Mouse (Mus musculus) thymus, adult 18-20 months (tissue): ENCODE results near the gene Grip2.

Experiments used
- DNase-seq, 2 experiments: peaks; one replicate each; pipeline ENCODE4 v3.0.0; 2022; ENCODE audit warnings: mixed read lengths in 2 of 2

Gene Grip2

DNA sequence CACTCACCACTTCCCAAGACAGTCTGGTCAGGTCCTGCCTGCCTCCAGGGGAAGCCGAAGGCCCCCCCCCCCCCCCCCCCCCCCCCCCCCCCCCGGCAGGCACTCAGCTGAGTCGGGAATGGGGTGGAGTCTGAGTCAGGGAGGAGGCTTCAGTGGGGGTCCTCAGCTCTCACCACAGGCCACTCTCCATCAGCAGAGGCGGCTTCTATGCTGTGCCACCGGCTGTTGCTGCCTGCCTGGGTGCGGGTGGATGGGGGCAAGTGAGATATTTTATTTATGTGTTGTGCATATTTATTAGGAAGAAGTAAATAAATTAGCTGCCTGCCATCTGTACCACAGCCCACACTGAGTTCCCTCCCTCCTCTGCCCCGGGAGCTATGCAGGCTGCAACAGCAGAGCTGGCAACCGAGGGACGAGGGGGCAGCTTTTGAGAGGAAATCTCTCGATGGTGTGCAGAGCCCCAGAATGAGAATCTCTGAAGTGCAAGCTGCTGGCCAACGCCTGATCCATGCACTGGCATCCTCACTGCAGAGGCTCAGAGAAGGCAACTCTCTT lies at the start of gene Grip2:
Grip2 (minus strand) TSS at position 235 of the 555 bp plus-strand sequence.
- DNase-seq = no peak

DNA sequence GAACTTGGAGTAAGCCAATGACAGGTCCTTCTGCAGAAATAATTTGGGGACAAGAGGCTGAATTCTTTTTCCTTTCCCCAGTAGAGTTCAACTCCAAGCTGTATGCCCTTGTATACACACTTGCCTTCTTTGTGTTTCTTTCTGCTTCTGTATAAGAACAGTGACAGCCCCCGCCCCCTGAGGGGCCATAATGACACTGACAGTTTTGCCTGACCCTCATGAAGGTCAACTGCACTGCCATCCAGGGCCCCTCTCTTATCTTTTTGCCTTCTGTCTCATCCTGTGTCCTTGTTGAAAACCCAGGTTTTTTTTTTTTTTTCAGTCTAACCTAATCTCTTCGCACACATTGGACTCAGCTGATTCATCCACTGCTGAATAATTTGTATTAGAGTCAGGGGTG lies 45.7 kb upstream of the Grip2 start:
- DNase-seq = no peak

DNA sequence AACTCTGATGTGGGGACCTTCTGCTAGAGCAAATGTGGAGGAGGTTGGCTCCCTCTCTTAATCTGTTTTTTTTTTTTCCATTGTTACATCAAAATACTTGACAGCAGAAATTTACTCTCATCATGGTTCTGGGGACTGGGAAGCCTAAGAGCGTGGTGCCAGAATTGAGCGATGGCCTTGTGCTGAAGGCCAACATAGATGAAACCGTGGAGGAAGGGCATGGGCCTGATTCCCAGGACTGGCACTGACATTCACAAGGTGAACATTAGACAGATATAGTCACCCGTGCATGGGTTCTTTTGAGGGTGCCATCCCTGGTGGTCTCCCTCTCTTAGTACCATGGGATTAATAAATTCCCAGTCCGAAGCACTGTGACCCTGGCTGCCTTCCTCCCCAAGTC lies 41.0 kb upstream of the Grip2 start:
- DNase-seq = no peak

DNA sequence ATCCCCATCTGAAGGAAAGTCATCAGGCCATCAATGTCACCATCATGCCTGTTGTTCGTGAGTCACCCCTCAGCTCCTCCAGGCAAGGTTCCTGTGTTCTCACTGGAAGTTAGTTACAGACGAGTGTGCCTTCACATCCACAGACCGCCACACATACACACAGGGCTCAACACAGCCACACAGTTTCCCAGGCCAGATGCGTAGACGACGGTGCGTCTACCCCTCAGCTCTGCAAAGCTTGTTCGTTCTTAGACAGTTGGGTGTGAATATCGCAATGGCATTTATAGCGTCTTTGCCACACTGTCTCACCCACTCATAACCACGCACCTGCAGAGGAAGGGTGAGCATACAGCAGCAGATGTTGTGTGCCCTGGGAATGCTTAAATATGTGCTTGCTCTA lies 38.6 kb upstream of the Grip2 start:
- peak in 1 of 2 experiments; percentile 10 for DNase-seq

DNA sequence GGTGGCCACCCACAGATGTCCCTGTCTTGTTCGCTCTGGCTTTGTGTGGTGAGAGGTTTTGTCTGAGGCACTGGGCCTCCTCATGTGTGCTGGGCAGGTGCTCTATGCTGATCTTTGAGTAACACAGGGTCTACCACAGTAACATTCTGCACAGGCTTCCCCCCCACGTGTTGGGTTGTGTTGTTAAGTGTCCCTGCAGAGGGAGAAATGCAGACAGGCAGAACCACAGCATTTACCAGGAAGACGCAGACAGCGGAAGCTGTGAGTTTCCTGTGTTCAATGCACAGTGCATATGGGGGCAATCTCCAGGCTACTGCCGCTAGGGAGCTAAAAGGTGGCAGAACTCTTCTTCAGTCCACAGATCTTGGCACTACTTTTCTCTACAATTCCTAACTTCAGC lies 37.5 kb upstream of the Grip2 start:
- peak; percentile 11 to 34 for DNase-seq

DNA sequence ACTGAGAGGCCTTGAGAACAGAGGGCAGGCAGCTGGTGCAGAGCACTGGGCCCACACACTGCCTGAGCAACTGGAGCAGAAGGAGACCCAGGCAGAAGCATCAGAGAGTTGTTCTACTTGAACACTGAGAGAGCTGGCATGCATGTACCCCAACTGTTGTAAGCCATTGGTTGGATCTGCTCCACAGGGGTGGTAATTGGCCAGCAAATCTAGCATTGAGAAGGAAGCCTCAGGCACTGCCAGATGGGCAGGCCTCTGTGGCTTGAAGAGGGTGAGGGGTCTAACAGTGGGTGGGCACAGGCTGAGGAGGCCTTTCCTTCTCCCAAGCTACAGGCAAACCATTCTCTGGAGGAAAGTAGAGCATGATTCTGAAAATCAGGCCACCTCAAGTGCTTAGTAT lies 35.8 kb upstream of the Grip2 start:
- no peak for DNase-seq

DNA sequence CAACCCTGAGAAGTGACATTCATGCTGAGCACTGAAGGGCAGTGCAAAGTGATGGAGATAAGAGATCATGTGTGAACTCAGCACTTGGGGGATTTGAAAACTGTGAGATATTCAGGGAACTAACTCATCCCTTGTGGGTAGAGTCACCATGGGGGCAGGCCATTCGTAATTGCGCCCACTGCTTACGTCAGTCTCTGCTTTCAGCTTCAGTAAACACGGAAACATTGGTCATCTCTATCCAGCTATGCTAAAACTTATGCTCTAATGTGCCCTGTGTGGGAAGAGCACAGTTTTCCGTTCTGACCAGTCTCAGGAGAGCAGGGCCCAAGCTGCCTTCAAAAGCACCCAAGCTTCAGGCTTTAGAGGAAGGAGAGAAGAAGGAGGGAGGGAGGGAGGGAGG lies 31.3 kb upstream of the Grip2 start:
- no peak for DNase-seq

DNA sequence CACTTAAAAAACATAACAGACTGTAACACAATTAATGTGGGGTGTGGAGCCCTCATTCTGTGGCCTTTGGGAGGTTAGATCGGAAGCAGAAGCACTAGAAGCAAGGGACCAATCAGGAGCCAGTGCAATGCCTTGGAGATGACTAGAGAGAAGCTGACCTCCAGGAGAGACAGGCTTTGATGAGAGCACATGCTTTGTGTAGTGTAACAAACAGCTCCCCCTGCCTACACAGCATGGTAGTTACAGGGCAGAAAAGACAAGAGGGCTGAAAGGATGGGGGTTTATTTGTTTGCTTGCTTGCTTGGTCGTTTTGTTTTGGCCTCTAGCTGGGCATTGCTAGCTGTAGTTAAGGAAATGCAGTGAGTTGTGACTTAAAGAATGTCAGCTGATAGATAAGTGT lies 25.5 kb upstream of the Grip2 start:
- no peak for DNase-seq

DNA sequence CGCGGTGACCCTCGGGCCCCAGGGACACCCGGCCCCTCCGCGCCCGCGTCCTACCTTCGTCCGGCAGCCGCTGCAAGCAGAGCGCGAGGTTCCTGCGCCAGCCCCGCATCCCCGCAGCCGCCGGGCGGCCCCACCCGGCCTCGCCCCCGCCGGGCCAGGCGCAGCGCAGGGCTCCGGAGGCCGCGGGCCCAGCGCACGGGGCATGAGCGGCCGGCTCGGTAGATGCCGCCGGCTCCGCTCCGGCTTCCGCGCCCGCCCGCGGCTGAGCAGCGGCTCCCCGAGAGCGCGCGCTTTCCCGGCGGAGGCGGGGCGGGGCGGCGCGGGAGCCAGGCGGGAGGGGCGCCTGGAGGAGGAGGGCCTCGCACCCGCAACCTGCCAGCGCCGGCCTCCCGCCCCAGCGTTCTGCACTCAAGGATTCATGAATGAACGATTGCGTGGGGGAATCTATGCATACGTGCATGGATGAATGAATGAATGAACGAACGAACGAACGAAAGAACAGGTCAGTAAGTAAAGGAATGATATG lies 16.6 kb upstream of the Grip2 start:
- no peak for DNase-seq

DNA sequence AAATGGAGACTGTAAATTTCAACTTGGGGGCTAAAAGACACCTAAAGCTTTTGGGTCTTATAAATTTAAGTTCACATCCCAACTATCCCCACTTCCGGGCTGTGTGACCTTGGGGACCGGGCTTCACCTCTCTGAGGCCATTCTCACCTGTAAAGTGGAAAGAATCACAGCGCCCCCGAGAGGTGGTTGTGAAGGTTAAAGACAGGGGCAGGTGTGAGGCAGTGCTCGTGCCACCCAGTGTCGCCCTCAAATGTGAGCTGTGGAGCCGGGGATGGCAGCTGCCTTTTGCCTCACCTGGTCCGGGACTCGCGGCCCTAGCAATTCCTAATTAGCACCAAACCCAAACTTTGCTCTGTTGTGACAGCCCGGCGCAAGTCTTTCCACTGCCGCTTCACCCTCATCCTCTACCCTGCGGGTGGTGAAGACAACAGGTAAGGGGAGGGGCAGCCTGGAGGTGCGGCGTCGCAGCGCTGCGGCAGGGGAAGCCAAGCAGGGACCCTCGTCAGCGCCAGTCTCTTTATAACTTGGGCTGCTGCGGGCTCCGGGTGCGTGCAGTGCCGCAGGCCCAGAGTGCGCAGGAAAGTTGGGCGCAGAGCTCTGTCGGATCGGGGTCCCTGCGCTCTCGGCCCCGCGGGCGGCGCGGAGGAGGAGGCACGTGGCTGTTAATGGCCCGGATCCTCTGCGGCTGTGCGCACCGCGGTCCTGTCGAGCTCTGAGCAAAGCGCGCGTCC lies 16.0 kb upstream of the Grip2 start:
- no peak for DNase-seq

DNA sequence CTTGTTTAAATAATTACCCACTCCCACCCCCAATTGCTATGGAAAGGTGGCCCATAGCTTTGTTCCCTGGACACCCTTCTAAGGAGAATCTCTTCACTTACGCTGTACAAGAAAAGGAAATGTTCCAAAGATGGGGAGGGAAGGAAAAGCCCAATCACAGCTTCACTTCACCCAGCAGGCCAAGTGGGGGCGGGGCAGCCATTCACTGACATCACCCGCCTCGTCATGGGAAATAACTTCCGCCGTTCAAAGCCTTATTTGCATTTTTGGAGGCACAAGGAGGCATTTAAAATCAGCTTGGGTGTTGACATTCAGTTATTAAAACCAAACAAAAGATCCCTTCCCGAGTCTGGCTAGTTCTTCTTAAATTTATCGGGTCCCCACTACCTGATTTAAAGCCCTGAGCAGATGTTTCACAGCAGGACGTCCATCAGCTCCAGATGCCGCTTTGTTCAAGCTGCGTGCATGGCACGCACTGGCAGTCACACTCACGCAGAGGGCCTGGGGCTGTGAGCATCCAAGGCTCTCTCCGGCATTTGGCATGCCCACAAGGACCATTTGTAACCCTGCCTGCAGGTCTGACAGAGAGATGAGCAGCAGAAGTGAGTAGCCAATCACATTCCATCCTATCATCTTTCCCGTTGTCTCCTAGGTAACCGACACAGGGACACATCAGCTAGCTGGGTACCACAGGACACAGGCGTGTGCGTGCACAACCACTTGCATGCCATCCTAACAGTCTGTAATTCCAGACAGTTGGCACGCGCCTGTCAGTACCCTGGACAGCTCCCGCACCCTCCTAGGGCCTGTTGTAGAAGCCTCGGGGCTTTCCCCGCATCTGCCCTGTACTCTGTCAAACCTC lies 12.2 kb upstream of the Grip2 start:
- DNase-seq = no peak

DNA sequence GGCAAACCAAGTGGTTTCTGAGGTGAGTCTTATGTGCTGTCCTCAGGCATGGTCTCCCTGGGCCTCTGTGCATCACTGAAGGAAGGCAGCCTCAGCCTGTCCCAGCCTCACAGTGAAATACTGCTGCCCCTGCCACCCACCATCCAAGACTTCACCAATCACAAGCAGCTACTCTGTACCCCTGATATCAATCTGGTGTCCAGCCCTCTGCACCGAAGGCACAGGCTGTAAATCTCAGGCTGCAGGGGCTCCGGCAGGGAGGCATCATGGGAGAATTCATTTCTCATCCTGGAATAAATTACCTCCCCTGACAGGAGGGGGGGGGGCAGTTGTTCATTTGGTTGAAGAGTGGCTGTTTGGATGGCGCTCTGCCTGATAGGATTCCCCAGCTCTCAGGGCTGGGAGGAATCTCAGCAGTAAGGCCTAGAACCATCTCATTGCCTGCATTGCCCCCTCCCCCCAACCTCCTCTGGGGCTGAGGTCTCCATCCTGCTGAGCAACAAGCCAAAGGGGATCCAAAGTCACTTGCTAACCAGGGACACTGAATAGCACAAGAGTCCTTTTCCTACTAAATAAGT lies 5.9 kb upstream of the Grip2 start:
- DNase-seq = no peak

DNA sequence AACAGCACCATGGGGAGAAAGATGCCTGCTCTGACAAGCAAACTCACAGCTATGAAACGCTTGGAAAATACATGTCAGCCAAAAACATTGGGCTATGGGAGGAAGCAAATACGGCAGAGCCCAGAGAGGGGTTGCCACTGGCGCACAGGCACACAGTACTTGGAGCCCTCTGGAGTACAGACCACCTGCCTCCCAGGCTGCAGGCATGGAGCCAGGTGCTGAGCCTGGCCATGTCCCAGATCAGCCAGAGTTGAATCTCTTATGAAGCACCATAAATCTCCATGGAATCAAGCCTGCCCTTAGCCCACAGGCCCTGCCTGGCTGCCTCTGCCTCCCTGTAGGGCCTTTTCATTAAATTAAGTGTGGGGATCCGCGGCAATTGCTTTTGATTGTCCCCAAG lies 876 bp upstream of the Grip2 start:
- no peak for DNase-seq

DNA sequence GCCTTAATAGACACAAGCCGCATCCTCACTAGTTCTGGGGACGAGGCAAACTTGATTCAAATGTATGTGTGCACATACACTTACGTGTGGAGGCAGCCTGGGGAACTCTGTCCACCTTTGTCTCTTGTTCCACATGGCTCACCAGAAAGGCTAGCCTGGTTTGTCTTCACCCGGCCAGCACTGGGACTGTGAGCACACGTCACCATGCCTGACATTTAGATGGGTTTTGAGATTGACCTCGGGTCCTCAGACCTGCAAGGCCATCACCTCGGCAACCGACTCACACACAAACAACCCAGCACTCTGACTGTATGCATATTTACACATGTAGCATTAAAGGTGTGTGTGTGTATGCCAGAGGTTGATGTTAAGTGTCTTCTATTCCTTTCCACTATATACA lies 8.8 kb downstream of the Grip2 start:
- DNase-seq = no peak

DNA sequence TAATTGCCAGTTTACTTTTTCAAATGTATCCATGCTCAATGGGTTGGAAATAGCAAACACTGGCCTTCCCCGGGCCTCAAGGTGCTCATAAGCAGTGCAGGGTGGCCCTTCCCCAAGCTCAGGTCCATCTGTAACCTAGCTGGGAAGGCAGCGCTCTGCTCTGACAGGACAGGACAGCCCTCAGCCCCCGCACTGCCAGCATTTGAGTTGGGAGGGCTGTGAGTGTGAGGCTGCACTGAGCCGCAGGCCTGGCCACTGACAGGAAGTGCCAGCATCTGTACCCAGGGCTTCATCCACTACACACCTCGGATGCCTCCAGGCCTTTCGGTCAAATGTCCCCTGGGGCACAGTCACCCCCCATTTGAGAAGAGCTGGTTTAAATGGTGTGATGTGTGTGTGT lies 11.1 kb downstream of the Grip2 start:
- no peak for DNase-seq

DNA sequence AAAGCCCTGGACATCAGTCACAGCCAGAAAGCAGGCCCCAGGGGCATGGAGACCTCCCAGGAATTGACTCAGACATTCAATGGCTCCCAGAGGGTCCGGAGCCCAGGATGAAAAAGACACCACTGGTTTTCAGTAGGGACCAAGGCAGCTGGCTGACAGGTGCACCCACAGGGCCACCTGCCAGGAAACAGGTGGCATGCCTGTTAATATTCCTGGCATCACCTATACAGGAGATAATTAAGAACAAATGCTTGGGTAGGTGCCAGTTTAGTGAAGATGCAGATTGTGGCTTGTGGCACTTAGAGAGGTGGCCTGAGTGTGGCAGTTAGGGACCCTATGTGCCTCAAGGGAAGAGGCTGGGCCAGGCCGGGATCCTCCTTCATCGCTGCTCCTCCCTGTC lies 13.4 kb downstream of the Grip2 start:
- no peak for DNase-seq

DNA sequence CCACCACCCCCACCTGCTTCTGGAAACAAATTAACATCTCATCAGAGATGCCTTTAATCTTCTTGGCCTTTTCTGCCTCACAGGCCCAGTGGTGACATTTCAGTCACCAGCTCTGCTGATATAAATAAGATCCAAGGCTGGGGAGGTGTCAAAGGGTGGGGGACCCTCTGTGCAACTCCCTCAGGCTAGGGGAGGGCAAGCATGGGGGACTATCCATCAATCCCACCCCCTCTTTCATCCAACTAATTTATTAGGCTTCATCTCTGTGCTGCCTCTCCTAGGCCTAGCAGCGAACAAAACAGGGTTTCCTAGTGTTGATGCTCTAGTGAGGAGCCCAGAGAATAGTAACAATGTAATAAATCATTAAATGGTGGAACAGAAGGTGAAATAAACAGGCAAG lies 17.0 kb downstream of the Grip2 start:
- DNase-seq = no peak

DNA sequence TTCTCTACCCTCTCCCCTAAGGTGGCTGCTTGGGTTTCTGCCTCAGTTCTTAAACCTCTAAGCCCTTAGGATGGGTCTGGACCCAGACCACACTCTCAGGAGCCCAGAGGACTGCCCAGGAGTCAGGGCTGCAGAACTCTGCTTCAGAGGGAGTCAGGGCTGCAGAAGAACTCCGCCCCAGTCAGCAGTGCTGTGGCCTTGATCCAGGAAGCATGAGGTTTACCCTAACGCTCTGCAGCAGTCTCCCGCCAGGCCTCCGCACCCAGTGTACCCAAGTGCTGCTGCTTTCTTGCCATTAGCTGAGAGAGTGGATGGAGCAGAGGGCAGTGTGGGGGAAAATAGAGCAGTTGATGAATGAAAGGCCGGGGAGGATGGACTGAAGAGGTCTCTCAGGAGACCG lies 19.0 kb downstream of the Grip2 start:
- DNase-seq = no peak

DNA sequence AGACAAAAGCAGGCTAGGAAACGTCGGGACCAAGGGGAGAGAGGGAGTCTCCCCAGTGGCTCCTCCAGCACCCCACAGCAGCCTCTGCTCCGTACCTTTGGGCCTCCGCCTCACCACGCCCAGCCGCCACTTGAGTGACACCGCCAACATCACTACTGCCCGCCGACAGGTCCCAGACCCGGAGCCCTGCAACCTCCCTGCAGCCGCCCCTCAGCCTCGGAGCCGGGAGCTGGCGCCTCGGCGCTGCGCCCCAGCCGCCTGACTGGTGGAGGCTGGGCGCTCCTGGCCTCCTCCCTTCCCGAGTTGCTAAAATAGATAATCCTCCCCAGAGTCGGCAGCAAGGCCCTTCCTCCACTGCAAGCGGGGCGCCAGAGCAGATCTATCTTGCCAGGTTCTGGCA lies 19.9 kb downstream of the Grip2 start:
- no peak for DNase-seq

DNA sequence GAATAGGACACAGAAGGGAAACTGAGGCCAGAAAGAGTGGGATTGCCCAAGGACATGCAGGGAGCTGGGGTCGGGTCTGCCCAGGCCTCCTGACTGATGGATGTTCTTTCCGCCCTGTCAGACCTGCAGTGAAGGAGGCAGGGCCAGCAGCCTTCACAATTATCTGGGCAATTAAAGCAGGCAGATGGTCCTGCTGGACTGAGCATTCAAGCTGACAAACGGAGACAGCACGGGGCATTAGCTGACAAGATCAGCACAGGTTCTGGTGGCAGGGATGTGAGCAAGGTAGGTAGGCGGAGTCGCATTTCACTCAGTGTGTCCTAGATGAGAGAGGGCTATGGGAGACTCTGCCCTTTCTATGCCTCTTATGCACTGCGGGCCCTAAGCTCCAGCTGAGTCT lies 22.9 kb downstream of the Grip2 start:
- DNase-seq = no peak

DNA sequence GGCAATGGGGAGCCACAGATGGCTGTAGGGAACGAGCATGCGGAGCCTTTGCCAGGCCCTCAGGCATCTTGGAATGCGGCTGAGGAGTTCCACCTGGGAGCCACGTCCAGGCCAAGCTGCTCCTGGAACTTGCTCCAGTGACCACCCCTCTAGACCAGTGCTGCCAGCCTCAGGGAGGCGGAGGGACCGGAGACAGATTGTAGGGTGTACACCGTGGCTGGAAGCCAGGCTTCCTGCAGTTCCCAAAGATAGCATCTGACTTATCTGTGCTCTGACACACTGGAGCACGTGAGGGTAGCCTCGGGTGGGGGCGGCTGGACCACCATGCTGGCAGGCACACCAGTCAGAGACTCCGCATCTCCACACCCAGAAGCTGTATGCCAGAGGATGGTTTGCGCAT lies 28.6 kb downstream of the Grip2 start:
- no peak for DNase-seq

DNA sequence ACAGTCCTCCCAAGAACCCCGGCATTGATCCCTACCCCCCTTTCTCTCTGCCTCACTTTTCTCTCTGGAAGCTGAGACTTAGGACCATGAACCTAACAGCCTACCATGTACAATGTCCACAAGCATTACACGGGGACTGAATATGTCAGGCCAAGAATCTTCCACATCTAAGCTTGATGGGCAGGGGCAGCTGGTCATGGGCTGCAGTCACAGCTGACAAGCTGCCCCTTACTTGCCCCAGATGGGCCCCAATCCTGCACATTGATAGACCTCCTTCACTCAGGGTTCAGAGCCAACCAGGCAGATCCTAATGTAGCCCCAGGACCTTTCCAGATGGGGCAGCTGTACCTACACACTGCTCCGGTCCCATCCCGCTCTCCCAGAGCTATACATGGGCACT lies 30.3 kb downstream of the Grip2 start:
- DNase-seq = no peak

DNA sequence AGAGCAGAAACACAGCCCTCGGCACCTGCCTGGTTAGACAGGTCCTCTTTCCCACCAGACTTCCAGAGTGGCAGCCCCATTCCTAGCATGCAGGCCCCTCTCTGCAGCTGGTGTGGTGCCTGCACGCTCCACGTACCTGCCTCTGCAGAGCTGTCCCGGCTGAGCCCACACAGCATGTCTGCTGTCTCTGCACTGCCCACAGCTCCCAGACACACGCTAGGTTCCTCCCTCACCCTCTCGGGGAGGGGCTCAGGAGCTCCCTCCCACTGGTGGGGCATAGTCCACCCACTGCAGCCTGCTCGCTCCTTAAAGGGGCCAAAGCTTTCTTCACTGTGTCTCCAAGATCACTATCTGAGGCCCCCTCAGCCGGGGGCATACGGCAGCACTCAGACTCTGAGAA lies 31.0 kb downstream of the Grip2 start:
- DNase-seq = no peak

DNA sequence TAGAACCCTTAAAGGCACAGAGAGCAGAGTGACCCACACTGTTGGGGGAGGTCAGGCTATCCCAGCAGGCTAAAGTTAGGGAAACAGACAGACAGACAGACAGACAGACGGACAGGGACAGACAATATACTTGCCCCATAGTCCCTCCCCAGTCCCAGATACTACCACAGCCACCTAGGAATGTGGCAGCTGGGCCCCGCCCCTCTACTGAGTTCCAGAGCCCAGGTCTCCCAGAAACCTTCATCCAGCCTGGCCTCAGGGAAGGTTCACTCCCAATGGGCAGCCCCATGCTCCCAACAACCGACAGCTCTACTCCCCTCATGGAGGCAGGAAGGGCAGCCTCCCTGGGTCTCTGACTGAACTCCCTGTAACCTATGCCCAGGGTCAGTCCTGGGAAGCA lies 31.4 kb downstream of the Grip2 start:
- DNase-seq = no peak
